Mouse (Mus musculus) E14TG2a.4 (cell line): ENCODE measurements around the gene Igfbp7.

Source experiments
- H3K27me3 ChIP-seq: 2 replicates; pipeline ENCODE4 v1.6.1; 2014; ENCODE audit warnings: low read length, control low read depth; ENCODE audit not compliant: insufficient read depth
- H3K36me3 ChIP-seq: 2 replicates; pipeline ENCODE4 v1.6.1; 2014; ENCODE audit warnings: low read length, control low read depth; ENCODE audit not compliant: insufficient read depth
- H3K4me1 ChIP-seq: replicated peaks from 2 replicates; pipeline ENCODE4 v1.6.1; 2014; ENCODE audit warnings: low read depth, low read length, control low read depth
- H3K4me3 ChIP-seq: replicated peaks from 2 replicates; pipeline ENCODE4 v1.5.1; 2014; ENCODE audit warnings: mild to moderate bottlenecking, low read length
- H3K9me3 ChIP-seq: 2 replicates; pipeline ENCODE4 v1.6.1; 2014; ENCODE audit warnings: low read length, control low read depth
- CTCF ChIP-seq: conservative IDR thresholded peaks from 2 replicates; pipeline ENCODE4 v1.5.1; 2014; ENCODE audit warnings: low read length
- NANOG ChIP-seq: IDR thresholded peaks from 2 replicates; pipeline ENCODE4 v1.6.1; 2014; ENCODE audit warnings: borderline replicate concordance, low read length, mixed read lengths
- POU5F1 ChIP-seq: IDR thresholded peaks from 2 replicates; pipeline ENCODE4 v1.6.1; 2014; ENCODE audit warnings: low read length, borderline replicate concordance

The Igfbp7 gene

GRCm38 (mm10) chr5:77385900-77386595 is 21.8 kb downstream of the Igfbp7 start:
- no peaks in the 10 kb centered on the region for H3K27me3 ChIP-seq
- TF ChIP-seq POU5F1 (no peak), CTCF (no peak), NANOG (no peak)
- H3K9me3 ChIP-seq = no peaks in the 10 kb centered on the region
- H3K36me3 ChIP-seq = no peaks in the 10 kb centered on the region
- no peak overlapping the region for H3K4me3 ChIP-seq
- H3K4me1 ChIP-seq = peaks cover 16% of the 10 kb centered on the region; the same call in 1 of the 2 replicates

GRCm38 (mm10) chr5:77385221-77385620 is 22.6 kb downstream of the Igfbp7 start:
- H3K9me3 ChIP-seq = no peaks in the 10 kb centered on the region
- TF ChIP-seq POU5F1 = no peak
- no peak for TF ChIP-seq CTCF
- no peak for TF ChIP-seq NANOG
- H3K27me3 ChIP-seq = no peaks in the 10 kb centered on the region
- no peaks in the 10 kb centered on the region for H3K36me3 ChIP-seq
- peaks cover 16% of the 10 kb centered on the region; the same call in 1 of the 2 replicates for H3K4me1 ChIP-seq
- H3K4me3 ChIP-seq = no peak overlapping the region

GRCm38 (mm10) chr5:77384724-77385123 is 23.1 kb downstream of the Igfbp7 start:
- H3K4me1 ChIP-seq = peaks cover 16% of the 10 kb centered on the region; the same call in 1 of the 2 replicates
- H3K4me3 ChIP-seq = no peak overlapping the region
- no peaks in the 10 kb centered on the region for H3K9me3 ChIP-seq
- no peaks in the 10 kb centered on the region for H3K27me3 ChIP-seq
- no peaks in the 10 kb centered on the region for H3K36me3 ChIP-seq
- TF ChIP-seq NANOG (no peak), POU5F1 (no peak), CTCF (no peak)

GRCm38 (mm10) chr5:77383799-77384554 is 23.9 kb downstream of the Igfbp7 start:
- no peaks in the 10 kb centered on the region for H3K36me3 ChIP-seq
- no peak for TF ChIP-seq CTCF
- TF ChIP-seq NANOG = no peak
- TF ChIP-seq POU5F1 = no peak
- H3K9me3 ChIP-seq = no peaks in the 10 kb centered on the region
- no peaks in the 10 kb centered on the region for H3K27me3 ChIP-seq
- H3K4me3 ChIP-seq = no peak overlapping the region
- peaks cover 16% of the 10 kb centered on the region; the same call in 1 of the 2 replicates for H3K4me1 ChIP-seq

- no peaks in the 10 kb centered on the region for H3K36me3 ChIP-seq
Observed at GRCm38 (mm10) chr5:77381686-77382085, 26.2 kb downstream of the Igfbp7 start.

GRCm38 (mm10) chr5:77381283-77381682 is 26.6 kb downstream of the Igfbp7 start:
- TF ChIP-seq POU5F1 (no peak), NANOG (no peak), CTCF (no peak)
- no peaks in the 10 kb centered on the region for H3K9me3 ChIP-seq
- H3K4me3 ChIP-seq = no peak overlapping the region
- H3K27me3 ChIP-seq = no peaks in the 10 kb centered on the region
- no peaks in the 10 kb centered on the region for H3K36me3 ChIP-seq
- peaks cover 16% of the 10 kb centered on the region; the same call in 1 of the 2 replicates for H3K4me1 ChIP-seq

More at GRCm38 (mm10) chr5:77381686-77382085, 26.2 kb downstream of the Igfbp7 start:
- Histone ChIP-seq H3K4me3 (no peak overlapping the region), H3K4me1 (peaks cover 16% of the 10 kb centered on the region; the same call in 1 of the 2 replicates), H3K27me3 (no peaks in the 10 kb centered on the region), H3K9me3 (no peaks in the 10 kb centered on the region)
- no peak for TF ChIP-seq NANOG
- TF ChIP-seq POU5F1 = no peak
- no peak for TF ChIP-seq CTCF

GRCm38 (mm10) chr5:77380321-77380901 is 27.4 kb downstream of the Igfbp7 start:
- peaks cover 16% of the 10 kb centered on the region; the same call in 1 of the 2 replicates for H3K4me1 ChIP-seq
- TF ChIP-seq CTCF (no peak), POU5F1 (no peak), NANOG (no peak)
- no peaks in the 10 kb centered on the region for H3K9me3 ChIP-seq
- H3K36me3 ChIP-seq = no peaks in the 10 kb centered on the region
- no peaks in the 10 kb centered on the region for H3K27me3 ChIP-seq
- no peak overlapping the region for H3K4me3 ChIP-seq

GRCm38 (mm10) chr5:77379434-77380135 is 28.3 kb downstream of the Igfbp7 start:
- Histone ChIP-seq H3K9me3 (no peaks in the 10 kb centered on the region), H3K4me1 (peaks cover 16% of the 10 kb centered on the region; the same call in 1 of the 2 replicates), H3K27me3 (no peaks in the 10 kb centered on the region), H3K36me3 (no peaks in the 10 kb centered on the region), H3K4me3 (no peak overlapping the region)
- TF ChIP-seq CTCF (no peak), NANOG (no peak)
